Mouse (Mus musculus) CH12.LX (cell line): ENCODE measurements around the gene Ckap5.

Experiments used
- MAFK ChIP-seq: IDR thresholded peaks from 2 replicates; pipeline ENCODE4 v1.6.1; 2011; ENCODE audit warnings: low read length, improper control_type of control experiment; ENCODE audit not compliant: insufficient replicate concordance
- MXI1 ChIP-seq: IDR thresholded peaks from 2 replicates; pipeline ENCODE4 v1.6.1; 2011; ENCODE audit warnings: mild to moderate bottlenecking, low read depth, low read length, improper control_type of control experiment
- ZC3H11A ChIP-seq: IDR thresholded peaks from 2 replicates; pipeline ENCODE4 v1.6.1; 2012; ENCODE audit warnings: low read depth, mild to moderate bottlenecking, inconsistent platforms, low read length, improper control_type of control experiment
- ZMIZ1 ChIP-seq: IDR thresholded peaks from 2 replicates; pipeline ENCODE4 v1.6.1; 2012; ENCODE audit warnings: low read depth, mild to moderate bottlenecking, inconsistent platforms, low read length, improper control_type of control experiment

DNA sequence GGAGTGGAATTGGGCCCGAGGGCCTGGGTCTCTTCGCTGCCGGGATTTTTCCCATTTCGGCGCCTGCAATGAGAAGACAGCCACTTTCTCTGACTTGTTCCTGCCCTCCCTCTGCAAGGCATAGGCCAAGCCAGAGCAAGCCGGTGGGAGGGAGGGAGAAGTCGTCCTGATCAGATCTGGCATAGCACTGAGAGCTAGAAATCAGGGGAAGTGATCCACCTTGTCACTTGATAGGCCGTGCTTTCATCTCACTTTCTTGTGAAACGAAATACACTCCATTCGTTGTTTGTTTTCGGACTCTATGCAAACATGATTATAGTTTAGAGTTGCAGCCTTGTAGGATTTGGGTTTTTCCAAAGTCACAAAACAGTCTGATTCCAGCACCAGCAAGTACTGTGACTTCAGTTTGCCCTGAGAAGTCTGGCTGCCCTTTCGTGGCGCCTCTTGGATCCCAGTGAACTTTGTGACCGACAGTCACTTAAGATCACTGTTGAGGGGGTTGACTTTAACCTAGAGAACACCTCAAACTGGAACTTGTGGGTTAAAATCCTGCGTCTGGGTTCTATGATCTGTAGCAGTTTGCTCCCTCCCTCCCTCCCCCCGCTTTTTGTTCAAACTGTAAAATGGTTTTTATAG, 123.9 kb downstream of the Ckap5 start:
- TF ChIP-seq MAFK (no peak), ZMIZ1 (no peak), ZC3H11A (no peak), MXI1 (no peak)
